Mouse (Mus musculus) layer of hippocampus, adult 9-11 months (tissue): ENCODE results near the gene Ankrd13d.
"Not testable (repeated sequence)": the region's sequence is repeated elsewhere in the genome, so short reads cannot be mapped to it uniquely, and the experiment has no call there.

ENCODE experiments used
- DNase-seq: peaks from one replicate; pipeline ENCODE4 v3.0.0; 2022

Ankrd13d gene

GRCm38 (mm10) chr19:4261038-4261698 lies 21.8 kb downstream of the Ankrd13d start:
- DNase-seq, result no peak

DNA sequence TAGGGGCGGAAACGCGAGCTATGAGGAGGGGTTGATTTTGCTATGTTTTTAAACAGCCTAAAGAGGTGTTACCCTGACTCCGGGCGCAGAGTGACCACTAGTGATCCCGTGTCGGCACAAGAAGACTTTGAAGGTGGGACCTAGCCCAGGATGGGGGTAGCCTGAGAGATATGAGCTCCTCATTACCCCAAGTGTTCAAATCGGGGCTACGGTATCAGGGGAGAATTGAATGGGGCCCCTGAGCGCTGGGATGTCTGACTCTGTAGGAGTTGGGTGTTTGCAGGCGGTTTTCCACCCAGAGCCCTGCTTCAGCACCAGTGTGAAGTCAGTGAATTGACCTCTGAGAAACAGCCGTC lies 25.1 kb downstream of the Ankrd13d start:
- no peak for DNase-seq

DNA sequence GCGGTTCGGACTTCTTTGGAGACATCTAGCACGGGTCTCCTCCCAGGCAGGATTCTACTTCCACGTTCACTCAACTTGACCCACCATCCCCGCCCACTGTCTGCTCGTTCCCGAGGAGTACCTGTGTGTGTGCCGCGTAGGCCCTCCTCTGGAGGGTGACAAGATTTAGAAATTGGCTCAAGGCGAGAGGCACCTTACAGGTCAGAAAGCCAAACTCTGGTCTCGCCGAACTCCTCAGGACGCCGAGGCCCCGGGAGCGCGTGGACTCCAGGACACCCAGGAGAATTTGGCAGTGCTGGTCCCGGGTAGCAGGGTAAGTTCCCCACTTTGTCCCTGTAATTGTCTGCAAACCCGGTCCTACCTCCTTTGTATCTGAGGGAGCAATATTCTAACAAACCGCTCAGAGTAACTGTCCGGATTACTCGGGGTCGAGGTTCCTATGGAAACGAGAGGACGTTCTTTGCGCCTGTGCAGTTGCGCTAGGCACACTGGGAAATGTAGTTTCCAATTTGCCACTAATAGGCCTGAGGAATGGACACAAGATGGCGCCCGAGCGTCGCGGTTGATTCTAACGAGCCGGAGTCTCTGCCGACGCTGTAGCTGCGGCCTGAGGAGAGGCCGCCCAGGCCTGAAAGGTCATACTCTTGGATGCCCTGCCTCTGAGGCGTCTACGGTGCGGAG lies 25.6 kb downstream of the Ankrd13d start:
- DNase-seq, result peak; percentile 93

- no peak for DNase-seq
These were observed 27.3 kb downstream of the Ankrd13d start for GRCm38 (mm10) chr19:4255583-4256162.

DNA sequence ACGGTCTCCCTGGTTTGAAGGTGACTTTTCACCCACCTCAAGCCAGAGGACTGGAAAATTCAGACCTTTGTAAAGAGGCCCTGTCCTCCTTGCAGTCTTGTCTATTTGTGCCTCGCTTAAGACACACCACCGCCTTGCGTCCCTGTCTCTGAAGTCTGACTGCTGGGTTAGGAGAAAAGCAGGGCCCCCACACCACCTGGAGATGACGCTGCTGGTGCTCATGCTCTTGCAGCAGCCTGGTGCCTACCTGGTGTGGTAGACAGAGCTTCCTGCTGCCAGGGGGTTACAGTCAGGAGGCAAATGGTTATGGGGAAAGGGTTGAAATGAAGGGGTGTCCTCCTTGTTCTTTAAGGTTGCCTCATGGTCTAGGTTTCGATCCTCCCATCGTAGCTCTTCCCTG lies 28.7 kb downstream of the Ankrd13d start:
- no peak for DNase-seq

DNA sequence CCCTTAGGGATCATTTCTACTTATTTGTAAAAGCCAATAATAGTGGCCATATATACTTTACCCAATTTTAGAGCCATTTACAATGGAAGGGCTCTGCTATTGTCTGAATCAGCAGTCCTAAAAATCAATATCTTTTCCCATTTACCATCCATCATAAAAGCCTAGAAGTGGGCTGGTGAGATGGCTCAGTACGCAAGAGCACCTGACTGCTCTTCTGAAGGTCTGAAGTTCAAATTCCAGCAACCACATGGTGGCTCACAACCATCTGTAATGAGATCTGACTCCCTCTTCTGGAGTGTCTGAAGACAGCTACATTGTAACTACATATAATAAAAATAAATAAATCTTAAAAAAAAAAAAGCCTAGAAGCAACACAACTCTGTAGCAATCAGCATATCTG lies 34.3 kb downstream of the Ankrd13d start:
- not testable (repeated sequence) for DNase-seq

- DNase-seq, result no peak
These were observed 35.9 kb downstream of the Ankrd13d start for GRCm38 (mm10) chr19:4247010-4247409.

DNA sequence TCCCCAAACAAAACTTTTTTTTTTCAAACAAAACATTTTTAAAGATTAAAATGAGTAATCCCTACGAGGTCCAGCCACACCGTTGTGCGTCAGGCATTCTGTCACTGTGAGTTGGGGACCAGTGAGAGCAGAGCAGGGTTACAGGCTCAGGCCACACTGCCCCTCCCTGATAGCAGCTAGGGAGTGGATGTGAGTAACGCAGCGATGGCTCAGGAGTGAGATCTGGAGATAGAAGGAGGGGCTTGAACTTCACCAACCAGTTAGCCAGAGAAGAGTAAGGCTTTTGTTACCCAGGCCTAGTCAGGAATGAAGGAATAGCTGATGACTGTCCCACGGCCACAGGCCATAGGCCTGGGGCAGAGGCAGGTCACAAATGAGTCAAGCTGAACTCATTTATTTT lies 38.2 kb downstream of the Ankrd13d start:
- DNase-seq, result no peak

GRCm38 (mm10) chr19:4242416-4242815 lies 40.5 kb downstream of the Ankrd13d start:
- DNase-seq, result no peak

GRCm38 (mm10) chr19:4240247-4240668 lies 42.7 kb downstream of the Ankrd13d start:
- no peak for DNase-seq

DNA sequence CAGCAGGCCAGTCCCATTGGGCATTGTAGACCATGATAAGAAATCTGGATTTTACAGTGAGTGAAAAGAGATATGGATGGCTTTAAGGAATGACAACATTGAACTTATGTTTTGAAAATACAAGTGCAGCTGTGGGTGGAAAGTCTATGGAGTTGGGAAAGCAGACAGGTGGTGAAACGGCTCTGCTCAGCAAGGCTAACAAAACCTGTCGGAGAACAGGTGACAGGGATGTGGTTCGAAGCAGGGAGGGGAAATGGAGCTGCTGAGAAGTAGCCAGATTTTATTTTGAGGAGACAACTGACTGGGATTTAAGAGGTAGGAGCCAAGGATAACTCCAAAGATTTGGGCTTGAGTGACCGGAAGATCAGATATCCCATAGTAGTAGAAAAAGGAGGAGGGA lies 48.4 kb downstream of the Ankrd13d start:
- DNase-seq, result no peak

- DNase-seq, result no peak
These were observed 50.3 kb downstream of the Ankrd13d start for GRCm38 (mm10) chr19:4232651-4233050.

- peak; percentile 76 for DNase-seq
These were observed 50.8 kb downstream of the Ankrd13d start for GRCm38 (mm10) chr19:4232186-4232572.

DNA sequence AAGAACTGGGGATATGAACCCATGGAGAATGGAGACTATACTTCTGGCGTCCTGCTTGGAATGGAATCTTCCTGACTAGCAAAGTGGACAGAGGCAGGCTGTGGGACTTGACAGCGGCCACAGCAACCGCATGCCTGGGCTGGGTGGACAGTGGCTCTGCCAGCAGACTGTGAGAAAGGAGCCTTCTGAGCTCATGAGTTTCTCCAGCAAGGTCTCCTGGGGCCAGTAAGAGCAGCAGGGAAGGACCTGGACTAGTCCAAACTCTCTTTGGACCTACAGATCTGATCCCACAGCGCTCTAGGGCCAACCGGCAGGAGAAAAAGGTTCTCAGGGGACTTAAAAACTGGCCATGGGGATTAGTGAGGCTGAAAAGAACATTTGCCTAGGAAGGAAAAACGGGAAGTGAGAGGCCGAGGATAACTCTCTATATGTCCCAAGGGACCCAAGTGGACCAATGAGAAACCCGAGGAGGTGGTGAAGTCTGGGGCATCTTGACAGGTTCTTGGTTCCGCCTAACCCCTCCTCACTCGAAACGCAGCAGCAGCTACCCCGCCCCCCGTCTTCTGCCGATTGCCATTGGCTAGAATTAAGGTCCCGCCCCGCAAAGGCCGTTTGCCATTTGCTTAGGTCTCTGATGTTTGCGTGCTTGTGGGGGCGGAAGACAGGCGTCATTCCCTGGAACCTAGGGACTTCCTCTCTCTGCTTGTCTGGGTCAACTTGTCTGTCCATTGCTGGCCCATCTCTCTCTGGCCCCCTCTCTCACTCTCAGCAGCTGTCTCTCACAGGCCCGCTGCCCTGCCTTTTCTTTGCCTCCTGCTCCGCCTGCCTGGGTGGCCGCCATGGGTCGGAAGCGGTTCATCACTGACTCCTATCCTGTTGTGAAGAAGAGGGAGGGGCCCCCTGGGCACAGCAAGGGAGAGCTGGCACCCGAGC lies 51.4 kb downstream of the Ankrd13d start, which contains the start of gene Pold4:
TSS of gene Pold4 (plus strand) at position 647 of the 933 bp plus-strand sequence.
- peak; percentile 99 for DNase-seq

GRCm38 (mm10) chr19:4230415-4230814 lies 52.5 kb downstream of the Ankrd13d start:
- DNase-seq, result no peak

- no peak for DNase-seq
These were observed 53.4 kb downstream of the Ankrd13d start for GRCm38 (mm10) chr19:4229451-4230076.

GRCm38 (mm10) chr19:4228891-4229290 lies 54.0 kb downstream of the Ankrd13d start:
- no peak for DNase-seq

DNA sequence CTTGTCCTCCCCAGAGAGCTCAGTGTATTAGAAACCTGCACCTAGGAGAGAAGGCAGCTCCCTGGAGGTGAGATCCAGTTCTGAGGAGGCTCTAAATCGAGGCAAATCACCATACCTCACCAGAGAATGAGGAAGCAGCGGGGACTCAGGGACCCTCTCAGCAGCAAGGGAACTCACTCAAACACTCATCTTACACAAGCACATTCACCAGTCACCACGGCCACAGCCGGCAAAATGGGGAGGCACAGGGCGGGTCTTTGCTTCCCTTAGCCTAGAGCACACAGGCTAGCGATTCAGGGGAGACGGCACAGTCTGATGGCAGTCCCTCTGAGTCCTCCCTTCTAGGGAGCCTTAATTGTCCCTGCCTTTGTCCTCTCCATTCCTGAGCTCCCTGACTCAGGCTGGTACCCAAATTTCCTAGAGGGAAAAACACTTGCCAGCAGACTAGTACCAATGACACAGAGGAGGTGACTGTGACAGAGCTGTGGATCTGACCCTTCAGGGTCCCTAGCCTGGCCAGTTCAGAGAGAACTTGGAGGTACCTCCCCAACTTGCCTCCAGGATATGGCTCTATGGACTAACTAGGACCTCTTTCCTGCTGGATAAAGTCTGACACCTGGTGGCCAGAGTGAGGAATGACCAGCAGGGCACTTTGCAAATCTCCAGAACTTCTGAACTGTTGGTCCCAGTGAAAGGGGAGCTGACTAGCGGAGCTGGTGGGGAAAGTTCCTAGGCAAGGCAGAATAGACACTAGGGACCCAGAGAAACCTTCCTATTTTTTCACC lies 54.9 kb downstream of the Ankrd13d start:
- no peak for DNase-seq

DNA sequence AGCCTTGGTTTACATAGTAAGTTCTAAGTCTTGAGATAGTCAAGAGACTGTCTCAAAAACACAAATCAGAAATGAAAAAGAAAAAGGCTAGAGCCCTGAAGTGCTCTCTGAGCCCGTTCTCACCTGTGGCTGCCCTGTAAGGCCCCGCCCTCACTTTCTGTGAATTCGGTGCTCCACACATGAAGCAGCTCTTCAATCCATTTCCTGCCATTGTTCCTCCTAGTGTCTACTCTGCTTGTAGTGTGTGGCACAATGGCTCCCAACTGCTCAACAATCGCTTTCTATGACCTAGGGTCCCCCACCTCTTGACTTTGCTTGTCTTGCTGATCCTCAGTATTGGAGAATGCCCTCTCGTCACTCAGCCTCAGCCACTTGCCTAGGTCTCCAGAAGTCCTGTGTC lies 55.5 kb downstream of the Ankrd13d start:
- DNase-seq, result no peak

DNA sequence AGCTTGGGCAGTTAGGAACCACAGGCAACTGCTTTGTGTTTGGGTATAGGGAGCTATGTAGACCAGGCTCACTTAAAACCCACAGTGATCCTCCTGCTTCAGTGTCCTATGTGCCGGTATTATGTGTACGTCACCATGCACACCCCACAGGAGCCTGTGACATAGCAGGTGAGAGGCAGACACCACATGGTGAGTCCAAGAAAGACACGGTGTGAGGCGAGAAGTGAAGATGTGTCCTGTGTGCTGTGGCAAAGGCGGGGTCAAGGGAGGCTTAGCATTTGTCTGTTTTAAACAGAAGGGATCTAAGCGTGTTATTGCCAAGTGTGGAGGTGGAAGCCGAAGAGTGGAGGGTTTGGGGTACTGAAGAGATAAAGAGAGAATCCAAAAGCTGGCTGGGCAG lies 56.2 kb downstream of the Ankrd13d start:
- DNase-seq, result no peak

DNA sequence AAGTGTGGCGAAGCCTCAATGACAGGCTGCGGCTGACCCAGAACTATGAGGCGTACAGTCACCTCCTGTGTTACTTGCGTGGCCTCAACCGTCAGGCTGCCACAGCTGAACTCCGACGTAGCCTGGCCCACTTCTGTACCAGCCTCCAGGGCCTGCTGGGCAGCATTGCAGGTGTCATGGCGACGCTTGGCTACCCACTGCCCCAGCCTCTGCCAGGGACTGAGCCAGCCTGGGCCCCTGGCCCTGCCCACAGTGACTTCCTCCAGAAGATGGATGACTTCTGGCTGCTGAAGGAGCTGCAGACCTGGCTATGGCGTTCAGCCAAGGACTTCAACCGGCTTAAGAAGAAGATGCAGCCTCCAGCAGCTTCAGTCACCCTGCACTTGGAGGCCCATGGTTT lies 60.8 kb downstream of the Ankrd13d start:
- no peak for DNase-seq
